Mouse (Mus musculus) CH12F3 (cell line): ENCODE measurements around the gene Zdhhc11.
"Not testable (repeated sequence)": the region's sequence is repeated elsewhere in the genome, so short reads cannot be mapped to it uniquely, and the experiment has no call there.

Experiments
- in situ Hi-C: fragments of 300-500 bp; cut with MboI; formaldehyde crosslinking; loops from 2 replicates; pipeline ENCODE4 v1.14.3; 2020; ENCODE audit warnings: low sequenced_read_pairs

The Zdhhc11 gene

DNA sequence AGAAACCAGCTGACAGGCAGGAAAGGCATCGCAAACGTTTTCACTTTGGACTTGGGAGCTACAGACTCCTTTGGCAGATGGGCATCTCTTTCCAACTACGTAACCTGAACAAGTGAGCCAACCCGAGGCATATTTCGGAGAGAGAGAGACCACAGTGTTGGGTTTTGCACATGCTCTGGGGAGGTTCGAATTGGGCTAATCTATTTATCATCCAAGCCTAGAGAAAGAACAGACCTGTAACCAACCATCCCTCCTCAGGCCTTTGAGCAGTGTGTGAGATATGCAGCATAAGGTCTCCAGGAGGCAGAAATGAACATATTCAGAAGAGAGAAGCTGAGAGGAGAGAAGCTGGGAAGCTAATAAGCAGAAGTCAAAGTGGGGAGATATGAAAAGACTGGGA, 37.3 kb downstream of the Zdhhc11 start:
- in situ Hi-C loops = no loop called here

DNA sequence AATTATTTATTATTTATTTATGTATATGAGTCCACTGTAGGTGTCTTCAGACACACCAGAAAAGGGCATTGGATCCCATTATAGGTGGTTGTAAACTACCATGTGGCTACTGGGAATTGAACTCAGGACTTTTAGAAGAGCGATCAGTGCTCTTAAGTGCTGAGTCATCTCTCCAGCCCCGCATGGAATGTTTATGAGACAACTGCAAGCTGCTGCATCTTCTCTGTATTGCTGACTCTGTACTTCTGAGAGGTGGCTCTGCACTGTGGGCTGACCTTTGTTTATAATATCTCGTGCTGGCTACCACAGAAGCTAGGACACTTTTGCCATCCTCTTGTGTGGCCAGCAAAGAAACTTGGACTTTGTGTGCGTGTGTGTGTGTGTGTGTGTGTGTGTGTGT, 37.8 kb downstream of the Zdhhc11 start:
- in situ Hi-C loops = no loop called here

DNA sequence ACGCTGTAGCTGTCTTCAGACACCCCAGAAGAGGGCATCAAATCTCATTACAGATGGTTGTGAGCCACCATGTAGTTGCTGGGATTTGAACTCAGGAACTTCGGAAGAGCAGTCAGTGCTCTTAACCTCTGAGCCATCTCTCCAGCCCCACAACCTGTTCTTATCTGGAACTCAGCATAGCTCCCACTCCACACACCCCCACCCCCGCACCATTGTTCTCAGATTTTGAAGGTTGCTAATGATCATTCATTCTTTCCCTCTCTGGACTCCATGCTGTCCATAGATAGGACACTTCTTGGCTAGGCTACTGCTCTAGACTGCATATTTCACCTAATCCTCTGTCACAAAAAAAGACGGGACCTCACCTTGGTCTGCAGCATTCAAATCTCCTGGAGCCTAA, 43.2 kb downstream of the Zdhhc11 start:
- in situ Hi-C loops = not testable (repeated sequence)

DNA sequence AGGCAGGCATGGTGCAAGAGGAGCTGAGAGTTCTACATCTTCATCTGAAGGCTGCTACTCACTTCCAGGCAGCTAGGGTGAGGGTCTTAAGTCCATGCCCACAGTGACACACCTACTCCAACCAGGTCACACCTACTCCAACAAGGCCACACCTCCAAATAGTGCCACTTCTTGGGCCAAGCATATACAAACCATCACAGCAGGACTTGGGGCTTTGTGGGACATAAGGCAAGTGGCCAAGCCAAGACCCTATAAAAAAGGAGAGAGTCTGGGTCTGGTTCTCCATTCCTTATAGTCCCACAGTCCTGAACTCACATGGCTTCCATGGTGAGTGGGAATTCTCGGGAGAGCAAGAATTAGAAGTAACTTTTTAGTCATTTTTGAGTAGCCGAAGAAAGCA, 44.6 kb downstream of the Zdhhc11 start:
- in situ Hi-C loops = not testable (repeated sequence)

DNA sequence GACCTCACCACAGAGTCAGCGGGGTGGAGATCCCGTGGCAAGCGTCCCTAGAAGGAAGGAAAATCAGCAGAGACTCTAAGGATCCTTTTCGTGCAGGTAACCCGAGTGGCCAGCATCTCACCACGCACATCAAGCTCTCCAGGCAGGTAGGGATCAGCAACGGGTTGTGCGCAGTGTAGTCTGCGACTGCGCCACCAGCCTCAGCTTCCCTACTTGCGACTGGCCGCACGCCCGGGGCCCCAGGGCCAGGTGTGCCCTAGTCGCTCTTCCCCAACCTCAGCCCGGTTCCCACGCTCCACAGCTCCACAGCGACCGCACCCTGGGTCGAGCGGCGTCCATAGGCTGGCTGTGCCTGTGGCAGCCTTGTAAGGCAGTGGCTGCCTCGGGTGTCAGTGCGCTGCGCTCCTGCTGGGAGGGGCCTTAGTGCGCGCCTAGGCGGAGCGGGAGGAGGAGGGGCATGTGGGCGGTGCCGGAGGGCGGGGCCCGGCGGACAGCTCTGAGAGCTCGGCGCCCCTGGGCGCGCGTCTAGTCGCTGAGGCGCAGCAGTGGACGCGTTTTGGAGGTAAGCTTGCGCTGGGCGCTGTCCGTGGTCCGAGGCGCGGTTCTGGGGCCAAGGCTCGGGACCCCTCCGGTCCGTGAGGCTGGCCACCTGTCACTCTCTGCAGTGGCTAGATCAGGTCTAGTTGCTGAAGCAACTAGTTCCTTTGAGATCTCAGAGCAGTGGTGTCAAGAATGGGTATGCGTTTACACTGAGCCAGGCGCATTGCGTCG, 45.5 kb downstream of the Zdhhc11 start, which contains the start of gene Tppp:
Gene Tppp (plus strand): TSS at position 460 of the 771 bp plus-strand sequence.
- in situ Hi-C loops = no loop called here

DNA sequence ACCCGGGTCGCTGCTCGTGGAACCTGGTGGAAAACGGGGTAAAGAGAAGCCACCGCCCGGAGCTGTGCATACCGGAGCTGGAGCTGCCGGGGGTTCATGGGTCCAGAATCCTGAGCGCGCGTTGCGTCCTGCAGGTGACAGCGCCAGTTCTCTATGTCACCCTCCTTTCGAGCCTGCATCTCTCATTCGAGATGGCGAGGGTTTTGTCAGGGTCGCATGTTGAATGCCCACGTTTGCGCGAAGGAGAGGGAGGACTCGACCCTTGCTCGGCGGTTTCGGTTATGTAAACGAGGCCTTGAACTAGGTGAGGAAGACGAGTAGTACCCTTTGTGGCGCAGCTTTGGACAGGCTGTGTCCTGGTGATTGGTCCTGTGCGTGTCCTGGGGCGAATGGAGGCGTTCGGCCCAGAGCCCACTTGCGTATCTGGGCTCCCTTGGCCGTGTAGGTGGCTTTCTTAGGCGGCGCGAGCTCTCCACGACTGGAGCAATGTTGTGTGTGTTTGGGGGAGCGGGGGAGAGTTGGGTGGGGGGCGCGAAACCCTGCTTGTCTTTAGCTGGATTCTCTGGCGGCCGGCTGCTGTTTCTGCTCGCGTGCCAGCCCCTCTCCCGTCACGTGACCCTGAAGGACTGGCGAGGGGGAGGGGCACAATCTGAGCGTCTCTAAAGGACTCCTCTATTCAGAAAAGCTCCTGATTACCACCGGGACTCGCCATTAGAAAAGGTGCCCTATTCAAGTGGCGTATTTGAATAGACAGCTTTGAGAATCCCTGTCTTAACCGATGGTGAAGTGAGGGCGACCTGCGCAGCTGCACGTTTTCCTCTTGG, 46.4 kb downstream of the Zdhhc11 start:
- in situ Hi-C loops = no loop called here

DNA sequence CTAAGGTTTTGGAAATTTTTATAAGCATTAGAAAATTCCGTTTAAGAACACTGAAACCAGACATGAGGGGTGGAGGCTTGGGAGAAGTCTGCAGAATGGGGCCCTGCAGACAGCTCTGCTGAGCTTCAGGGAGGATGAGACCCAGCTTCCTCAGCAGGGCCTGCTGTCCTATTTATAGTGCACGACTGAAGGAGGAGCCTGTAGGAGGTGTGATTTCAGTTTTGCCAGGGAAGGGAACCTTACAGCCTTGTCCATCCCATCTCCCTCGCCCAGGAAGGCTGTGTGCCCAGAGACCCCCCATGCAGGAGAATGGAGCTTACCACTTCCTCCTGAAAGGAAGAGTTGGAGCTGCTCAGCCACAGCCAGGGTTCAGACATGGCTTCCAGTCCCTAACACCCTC, 47.0 kb downstream of the Zdhhc11 start:
- in situ Hi-C loops = no loop called here

DNA sequence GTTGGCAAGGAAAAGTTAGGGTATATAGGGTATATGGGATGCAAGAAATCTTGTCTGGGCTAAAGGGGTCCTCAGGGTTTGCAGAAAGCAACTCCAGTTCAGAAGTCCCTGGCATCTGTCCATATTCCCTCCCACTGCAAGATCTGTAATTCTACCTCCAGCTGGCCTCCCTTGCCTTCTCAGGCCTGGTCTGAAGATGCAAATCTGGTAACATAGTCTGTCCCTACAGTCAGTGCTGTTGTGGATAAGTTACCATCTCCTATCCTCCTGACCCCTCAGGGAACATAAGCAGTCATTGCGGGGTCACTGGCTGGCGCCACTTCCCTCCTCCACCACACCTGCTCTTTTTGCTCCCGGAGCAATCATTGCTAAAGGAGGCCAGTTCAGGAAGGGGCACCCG, 52.3 kb downstream of the Zdhhc11 start:
- in situ Hi-C loops = no loop called here

DNA sequence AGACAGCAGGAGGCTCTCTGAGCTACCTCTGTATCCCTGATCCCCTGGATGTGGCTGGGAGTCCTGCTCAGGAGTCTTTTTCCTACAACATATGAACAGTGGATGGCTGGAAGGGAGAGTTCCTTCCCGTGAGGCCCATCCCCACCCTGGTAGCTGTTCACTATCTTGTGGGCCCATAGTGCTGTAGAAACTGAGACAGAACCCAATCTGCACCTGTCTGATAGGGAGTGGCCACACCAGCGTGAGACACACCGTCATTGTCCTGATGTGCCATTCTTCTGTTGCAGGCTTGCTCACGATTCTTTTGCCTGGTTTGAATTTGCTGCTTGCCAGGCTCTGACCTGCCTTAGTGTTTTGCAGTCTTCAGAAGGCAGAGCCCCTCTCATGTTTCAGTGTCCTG, 53.8 kb downstream of the Zdhhc11 start:
- in situ Hi-C loops = no loop called here

DNA sequence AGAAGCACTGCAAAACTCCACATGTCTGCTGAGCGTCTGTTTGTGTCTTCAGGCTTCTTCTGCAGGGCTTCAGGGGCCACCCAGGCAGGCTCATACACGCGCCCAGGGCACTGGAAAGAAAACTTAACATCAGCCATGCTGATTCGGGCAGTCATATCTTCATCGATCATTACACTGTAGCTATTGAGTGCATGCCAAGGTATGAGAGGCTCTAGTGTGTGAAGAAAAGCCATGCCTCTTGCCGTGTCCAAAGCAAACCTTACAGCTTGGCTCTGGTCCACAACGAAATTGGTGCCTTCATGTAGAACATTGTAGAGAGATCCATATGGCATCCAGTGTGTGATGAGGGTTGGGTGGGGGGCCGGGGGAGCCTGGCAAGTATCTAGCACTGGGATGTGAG, 55.4 kb downstream of the Zdhhc11 start:
- in situ Hi-C loops = not testable (repeated sequence)

DNA sequence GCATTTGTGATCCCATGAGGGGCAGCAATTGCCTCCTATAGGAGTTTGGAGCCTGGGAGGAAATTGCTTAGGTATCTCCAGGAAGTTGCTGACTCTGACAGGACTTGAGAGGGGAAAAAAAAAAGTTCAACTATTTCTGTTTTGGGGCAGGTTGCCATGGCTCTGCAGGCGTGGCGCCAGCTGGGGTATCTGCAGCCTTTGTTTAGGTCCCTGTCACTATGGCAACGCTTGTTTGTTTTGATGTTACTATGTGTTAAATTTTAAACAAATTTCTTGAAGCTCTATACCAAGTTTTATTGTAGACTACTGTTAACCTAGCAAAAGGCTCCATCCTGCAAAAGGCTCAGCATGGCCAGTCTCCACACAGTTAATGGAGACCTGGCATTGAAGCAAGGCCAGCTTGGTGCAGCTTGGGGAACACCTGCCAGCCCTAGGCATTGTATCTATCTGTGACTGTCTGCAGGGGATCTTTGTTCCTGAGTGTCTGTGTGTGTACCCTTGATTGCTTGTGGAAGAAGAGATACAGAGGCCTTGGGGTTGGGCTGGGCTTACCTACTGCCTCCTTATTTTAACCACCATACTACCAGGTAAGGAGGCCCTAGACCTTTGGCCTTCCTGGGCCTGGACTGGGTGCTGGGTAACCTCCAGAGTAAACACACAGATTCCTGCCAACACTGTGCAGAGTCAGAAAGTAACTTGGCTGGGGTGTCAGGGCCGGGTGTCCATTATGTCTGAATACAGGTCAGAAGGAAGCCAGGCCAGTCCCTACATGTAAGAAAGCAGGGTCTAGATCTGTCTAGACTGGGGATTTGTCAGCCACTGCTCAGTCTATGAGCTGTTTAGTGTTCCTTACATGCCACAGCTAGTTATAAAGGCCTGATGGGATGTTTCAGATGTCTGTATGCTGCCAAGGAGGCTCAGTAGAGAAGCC, 61.8 kb downstream of the Zdhhc11 start:
- in situ Hi-C loops = no loop called here

DNA sequence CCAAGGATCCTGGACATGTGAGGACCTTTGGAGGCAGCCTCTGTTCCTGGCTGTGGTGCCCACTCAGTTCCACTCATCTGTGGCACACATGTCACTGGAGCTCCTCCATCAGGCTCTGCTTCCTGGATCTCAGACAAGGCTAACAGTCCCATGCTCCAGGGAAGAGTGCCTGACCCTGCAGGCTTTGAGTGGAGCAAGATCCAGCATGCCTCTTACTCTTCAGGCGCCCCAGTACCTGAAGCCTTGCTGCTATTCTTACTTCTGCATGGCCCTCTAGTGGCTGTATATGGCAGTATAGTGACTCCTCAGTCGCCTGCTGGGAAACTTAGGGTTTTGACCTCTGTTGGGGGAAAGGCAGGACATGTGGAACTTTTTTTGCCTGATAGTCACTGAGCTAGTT, 62.6 kb downstream of the Zdhhc11 start:
- in situ Hi-C loops = no loop called here

DNA sequence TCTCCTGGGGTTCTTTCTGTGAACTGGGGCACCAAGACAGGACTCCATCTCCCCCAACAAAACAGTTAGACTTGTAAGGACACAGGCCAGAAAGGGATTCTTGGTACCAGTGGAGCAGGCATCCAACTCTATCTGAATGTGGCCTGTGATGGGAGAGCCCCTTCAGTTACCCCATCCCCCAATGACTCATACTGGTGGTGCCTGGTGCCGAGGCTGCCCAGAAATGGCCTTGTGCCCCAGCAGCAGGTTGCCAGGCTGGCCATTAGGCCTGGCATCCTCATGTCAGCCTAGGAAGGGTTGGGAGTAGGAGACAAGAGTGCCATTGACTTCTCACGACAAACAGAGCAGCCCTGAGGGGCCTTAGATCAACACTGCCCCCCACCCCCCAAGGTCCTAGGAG, 64.5 kb downstream of the Zdhhc11 start:
- in situ Hi-C loops = no loop called here

DNA sequence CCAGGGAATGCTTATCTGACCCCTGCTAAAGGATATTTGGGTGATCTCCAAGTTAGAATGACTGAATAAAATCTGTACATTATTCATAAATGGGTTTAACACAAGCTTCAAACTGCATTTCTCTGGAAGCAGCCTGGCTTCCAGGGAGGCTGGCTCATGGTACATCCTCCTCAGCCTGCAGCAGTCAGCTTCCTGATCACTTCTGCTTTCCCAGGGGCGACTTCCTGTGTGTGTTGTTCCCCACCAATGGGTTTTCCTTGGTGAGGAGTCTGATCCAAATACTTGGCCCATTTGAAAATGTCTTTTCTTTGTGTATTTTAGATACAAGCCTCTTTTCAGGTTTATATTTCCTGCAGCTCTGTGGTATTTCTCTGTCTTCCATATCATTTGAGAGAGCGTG, 65.4 kb downstream of the Zdhhc11 start:
- in situ Hi-C loops = no loop called here

DNA sequence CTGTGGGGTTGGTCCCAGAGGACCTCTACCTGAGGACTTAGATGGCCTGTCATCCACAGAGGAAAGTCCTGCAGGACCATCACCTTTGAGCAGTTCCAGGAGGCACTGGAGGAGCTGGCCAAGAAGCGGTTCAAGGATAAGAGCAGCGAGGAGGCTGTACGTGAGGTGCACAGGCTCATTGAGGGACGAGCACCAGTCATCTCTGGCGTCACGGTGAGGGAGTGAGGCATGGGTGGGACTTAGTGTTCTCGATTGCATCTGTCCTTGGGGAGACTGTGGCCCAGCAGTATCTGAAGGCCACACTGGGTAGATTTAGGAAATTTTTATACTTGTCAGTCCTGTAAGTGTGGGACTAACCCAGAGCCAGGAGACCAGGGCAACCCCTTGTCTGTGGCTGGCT, 67.0 kb downstream of the Zdhhc11 start:
- in situ Hi-C loops = no loop called here

DNA sequence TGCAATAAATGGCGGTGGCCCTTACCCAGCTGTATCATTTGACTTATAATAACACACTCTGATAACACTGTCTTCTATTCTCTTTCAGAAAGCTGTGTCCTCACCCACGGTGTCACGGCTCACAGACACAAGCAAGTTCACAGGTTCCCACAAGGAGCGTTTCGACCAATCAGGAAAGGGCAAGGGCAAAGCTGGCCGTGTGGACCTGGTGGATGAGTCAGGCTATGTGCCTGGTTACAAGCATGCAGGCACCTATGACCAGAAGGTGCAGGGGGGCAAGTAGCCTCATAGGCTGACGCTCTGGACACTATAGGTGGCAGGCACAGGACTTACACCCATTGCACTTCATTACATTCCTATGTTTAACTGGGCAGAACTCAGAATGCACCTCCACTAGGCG, 67.5 kb downstream of the Zdhhc11 start:
- in situ Hi-C loops = no loop called here

DNA sequence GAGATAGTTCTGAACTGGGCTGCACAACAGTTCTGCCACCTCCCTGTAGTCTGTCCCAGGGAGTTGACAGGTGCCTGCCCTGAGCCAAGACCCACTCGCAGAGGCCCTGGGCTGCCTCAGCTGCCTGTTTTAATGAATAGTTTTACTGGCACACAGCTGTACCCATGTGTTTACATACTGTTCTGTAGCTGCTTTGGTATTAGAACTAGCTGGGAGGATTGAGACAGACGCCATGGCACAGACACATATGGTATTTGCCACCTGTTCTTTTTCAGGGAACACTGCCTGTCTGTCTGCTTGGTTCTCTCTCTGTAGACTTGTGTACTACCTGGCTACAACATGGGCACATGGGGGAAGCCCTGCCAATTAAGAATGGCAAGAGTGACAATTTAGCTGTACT, 71.1 kb downstream of the Zdhhc11 start:
- in situ Hi-C loops = no loop called here

DNA sequence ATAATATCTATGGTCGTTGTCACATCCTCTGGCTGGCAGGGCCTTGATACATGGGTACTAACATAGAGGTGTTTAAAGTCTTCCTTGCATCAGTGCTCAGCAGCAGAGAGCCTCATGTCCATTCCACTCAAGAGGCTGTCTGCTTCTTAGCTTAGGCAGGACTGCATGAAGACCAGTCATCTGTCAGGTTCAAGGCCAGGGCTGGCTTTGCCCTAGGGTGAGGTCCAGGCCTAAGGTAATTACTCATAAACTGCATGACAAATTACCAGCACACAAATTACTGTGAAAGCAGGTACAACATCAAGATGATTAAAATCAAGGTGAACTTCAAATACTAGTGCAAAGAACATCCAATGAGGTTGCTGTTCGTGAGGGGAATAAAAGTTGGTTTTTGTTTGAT, 72.1 kb downstream of the Zdhhc11 start:
- in situ Hi-C loops = no loop called here

DNA sequence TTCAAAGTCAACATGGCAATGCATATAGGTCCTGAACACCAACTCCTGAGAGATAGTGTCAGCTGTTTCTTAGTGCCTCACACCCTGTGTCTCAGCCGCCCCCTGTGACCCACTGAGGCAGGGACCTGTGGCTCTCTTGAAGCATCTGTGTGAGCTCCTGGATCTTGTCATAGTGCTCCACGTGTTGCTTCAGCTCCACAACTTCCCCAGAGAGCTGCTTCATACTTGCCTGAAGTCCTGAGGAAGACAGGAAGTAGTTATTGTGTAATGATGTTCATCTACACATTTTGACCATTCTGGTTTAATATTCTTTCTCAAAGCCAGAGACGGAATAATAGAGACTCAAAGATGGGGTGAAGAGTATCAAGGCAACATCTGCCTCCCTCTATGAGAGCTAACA, 76.3 kb downstream of the Zdhhc11 start:
- in situ Hi-C loops = no loop called here
